Mouse (Mus musculus): ENCODE measurements around the gene Uba5.

Uba5 gene

GRCm38 (mm10) chr9:104062430-104063243 lies at the start of gene Uba5:
Uba5 (minus strand) TSS chr9:104063134.
- peak; percentile 68 to 81 for DNase-seq

- no peak for DNase-seq
Measured at GRCm38 (mm10) chr9:104109151-104109550, 46.2 kb upstream of the Uba5 start.

- DNase-seq: no peak
Measured at GRCm38 (mm10) chr9:104108571-104109143, 45.7 kb upstream of the Uba5 start.

GRCm38 (mm10) chr9:104107482-104107881 lies 44.5 kb upstream of the Uba5 start:
- DNase-seq: no peak

GRCm38 (mm10) chr9:104106930-104107329 lies 44.0 kb upstream of the Uba5 start:
- DNase-seq: no peak

- no peak for DNase-seq
Measured at GRCm38 (mm10) chr9:104104986-104105385, 42.1 kb upstream of the Uba5 start.

GRCm38 (mm10) chr9:104102901-104103300 lies 40.0 kb upstream of the Uba5 start:
- no peak for DNase-seq

GRCm38 (mm10) chr9:104102301-104102700 lies 39.4 kb upstream of the Uba5 start:
- no peak for DNase-seq

- no peak for DNase-seq
Measured at GRCm38 (mm10) chr9:104101458-104101857, 38.5 kb upstream of the Uba5 start.

- DNase-seq: no peak
Measured at GRCm38 (mm10) chr9:104100822-104101221, 37.9 kb upstream of the Uba5 start.

- no peak for DNase-seq
Measured at GRCm38 (mm10) chr9:104099060-104099459, 36.1 kb upstream of the Uba5 start.

GRCm38 (mm10) chr9:104098256-104098655 lies 35.3 kb upstream of the Uba5 start:
- DNase-seq: no peak

- no peak for DNase-seq
Measured at GRCm38 (mm10) chr9:104092945-104093344, 30.0 kb upstream of the Uba5 start.

GRCm38 (mm10) chr9:104088555-104088954 lies 25.6 kb upstream of the Uba5 start:
- DNase-seq: no peak

- DNase-seq: no peak
Measured at GRCm38 (mm10) chr9:104085730-104086429, 22.9 kb upstream of the Uba5 start.

- DNase-seq: no peak
Measured at GRCm38 (mm10) chr9:104080038-104080437, 17.1 kb upstream of the Uba5 start.

- peak in 1 of 2 experiments; percentile 24 for DNase-seq
Measured at GRCm38 (mm10) chr9:104079379-104079778, 16.4 kb upstream of the Uba5 start.

GRCm38 (mm10) chr9:104078780-104079179 lies 15.8 kb upstream of the Uba5 start:
- no peak for DNase-seq

GRCm38 (mm10) chr9:104075808-104076207 lies 12.9 kb upstream of the Uba5 start:
- DNase-seq: no peak

GRCm38 (mm10) chr9:104070863-104071604 lies 8.1 kb upstream of the Uba5 start:
- no peak for DNase-seq

GRCm38 (mm10) chr9:104070241-104070640 lies 7.3 kb upstream of the Uba5 start:
- no peak for DNase-seq

- DNase-seq: no peak
Measured at GRCm38 (mm10) chr9:104064571-104064970, 1.6 kb upstream of the Uba5 start.

Data from cerebellum, adult 18-20 months (tissue).